Mouse (Mus musculus) kidney, adult 2 months (tissue): ENCODE measurements around the gene Phf14. TPM values are rescaled to one million over a fixed set of nuclear protein-coding genes. Genes with fewer than 3 reads are reported as not detected.

Experiments used
- DNase-seq: peaks from one replicate; pipeline ENCODE4 v3.0.0; 2021
- H3K27ac ChIP-seq: fragments of 200-500 bp; 2 replicates; pipeline ENCODE4 v1.5.1; 2012; ENCODE audit warnings: low read depth, low read length, control low read depth, inconsistent platforms; ENCODE audit not compliant: insufficient read depth
- H3K27me3 ChIP-seq: fragments of 200-500 bp; replicated peaks from 2 replicates; pipeline ENCODE4 v1.6.1; 2012; ENCODE audit warnings: mild to moderate bottlenecking, moderate library complexity, low read length, inconsistent platforms; ENCODE audit not compliant: control insufficient read depth, insufficient read depth
- H3K36me3 ChIP-seq: fragments of 200-500 bp; 2 replicates; pipeline ENCODE4 v1.6.1; 2012; ENCODE audit warnings: mild to moderate bottlenecking, moderate library complexity, low read length, inconsistent platforms; ENCODE audit not compliant: control insufficient read depth, insufficient read depth
- H3K4me1 ChIP-seq: fragments of 200-500 bp; 2 replicates; pipeline ENCODE4 v1.6.1; 2011; ENCODE audit warnings: low read length; ENCODE audit not compliant: control insufficient read depth, insufficient read depth
- H3K4me3 ChIP-seq: fragments of 200-500 bp; 2 replicates; pipeline ENCODE4 v1.5.1; 2011; ENCODE audit warnings: mild to moderate bottlenecking, low read depth, low read length, control low read depth; ENCODE audit not compliant: insufficient read depth
- CTCF ChIP-seq: fragments of 200-500 bp; conservative IDR thresholded peaks from 2 replicates; pipeline ENCODE4 v1.5.1; 2011; ENCODE audit warnings: low read depth, mild to moderate bottlenecking, control low read depth, low read length, moderate library complexity, mixed read lengths; ENCODE audit not compliant: insufficient read depth, insufficient read length
- POLR2A ChIP-seq: fragments of 200-500 bp; IDR thresholded peaks from one replicate; pipeline ENCODE4 v1.6.1; 2011; ENCODE audit warnings: low read depth, low read length, control low read depth
- WGBS: fragments of 180-500 bp; shearing (Covaris S2); methylation state at CpG from one replicate; pipeline ENCODE4 v1.1.7; 2018; 5-methylcytosine and 5-hydroxymethylcytosine counted together
- polyA plus RNA-seq: library from polyadenylated mRNA; depleted of rRNA; stranded (reverse); fragments of >200 nt; gene quantifications from 2 replicates; pipeline ENCODE4 v1.2.3, GENCODE M21; 2012

Phf14 gene
- polyA plus RNA-seq, 1 experiment, result 7.0 TPM

DNA sequence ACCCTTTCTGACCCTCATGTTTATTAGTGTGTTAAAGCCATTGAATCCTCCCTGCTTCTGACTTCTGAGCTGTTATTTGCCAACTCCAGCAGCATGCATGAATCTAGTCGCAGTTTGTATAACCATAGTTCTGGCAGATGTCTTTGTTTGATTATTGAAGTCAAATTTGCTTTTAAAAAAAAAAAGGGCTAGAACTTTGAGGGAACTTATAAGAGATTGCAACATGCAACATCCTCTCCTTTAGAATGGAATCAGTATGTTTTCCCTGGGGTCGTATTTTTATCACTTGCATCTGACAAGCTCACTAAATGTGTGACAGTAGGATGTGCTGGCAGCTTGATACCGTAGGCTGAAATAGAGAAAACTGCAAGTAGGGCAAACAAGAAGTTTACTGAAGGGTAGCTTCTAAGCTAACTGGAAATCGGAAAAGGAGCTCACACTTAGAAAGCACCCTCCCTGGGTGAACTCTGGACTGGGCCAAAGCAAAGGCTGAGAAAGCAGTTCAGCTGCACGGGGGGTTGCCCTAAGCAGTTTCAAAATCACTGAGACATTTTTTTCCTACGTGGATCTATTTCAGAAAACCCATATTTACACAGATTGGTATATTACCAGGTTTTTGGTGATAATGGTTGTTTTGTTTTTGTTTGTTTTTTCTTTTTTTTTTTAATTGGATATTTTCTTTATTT is 175.1 kb downstream of the Phf14 start:
- no peak overlapping the region for H3K4me3 ChIP-seq
- 52% methylated on average over 6 of the region's 6 CpGs for WGBS
- DNase-seq, result peak; percentile 59
- TF ChIP-seq POLR2A, result no peak
- no peaks in the 10 kb centered on the region for H3K27me3 ChIP-seq
- H3K4me1 ChIP-seq, result peaks cover 3% of the 10 kb centered on the region; the same call in 1 of the 2 replicates
- H3K27ac ChIP-seq, result peak overlapping the region; percentile 38; the same call in 1 of the 2 replicates
- no peaks in the 10 kb centered on the region for H3K36me3 ChIP-seq

DNA sequence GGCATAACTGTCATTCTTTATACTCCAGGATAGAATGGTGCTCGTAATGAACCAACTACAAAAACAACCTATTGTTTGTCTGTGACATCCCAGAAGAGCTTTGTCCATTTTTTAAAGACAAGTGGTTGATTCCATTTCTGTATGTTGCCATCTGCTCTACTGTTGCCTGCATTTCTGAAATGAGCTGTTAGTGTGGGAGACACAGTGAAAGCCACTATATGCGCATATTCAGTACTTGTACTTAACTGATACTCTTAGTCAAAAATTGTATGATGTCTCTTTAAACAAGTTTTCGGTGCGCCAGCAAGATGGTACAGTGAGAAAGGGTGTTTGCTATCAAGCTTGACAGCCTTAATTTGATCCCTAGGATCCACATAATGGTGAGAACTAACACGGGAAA is 177.1 kb downstream of the Phf14 start:
- no peak for TF ChIP-seq POLR2A
- no peak for TF ChIP-seq CTCF

DNA sequence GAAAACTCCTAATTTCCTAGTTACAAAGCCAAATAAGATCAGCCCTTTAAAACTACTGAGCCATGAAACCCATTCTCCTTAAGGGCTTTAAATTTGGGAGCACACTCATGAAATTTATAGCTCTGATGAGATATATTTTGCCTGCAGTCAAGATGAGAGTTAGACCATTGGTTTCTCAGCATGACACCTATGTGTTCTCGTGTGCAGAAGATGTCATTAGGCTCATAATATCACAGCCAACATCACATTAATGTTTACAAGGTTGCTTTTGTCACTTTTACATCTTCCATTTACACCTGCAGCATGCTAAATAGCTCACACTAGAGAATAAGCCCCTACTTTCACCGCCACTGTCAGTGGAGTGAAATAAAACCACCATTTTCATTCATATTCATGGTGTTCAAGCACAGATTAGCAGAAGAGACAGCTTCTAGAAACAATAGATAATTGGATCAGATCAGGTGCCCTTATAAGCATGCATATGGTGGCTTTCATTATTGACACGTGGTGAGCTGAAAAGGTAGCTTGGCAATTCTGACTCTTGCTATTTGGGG is 181.9 kb downstream of the Phf14 start:
- Histone ChIP-seq H3K4me3 (no peak overlapping the region), H3K27ac (no peak overlapping the region), H3K36me3 (no peaks in the 10 kb centered on the region), H3K27me3 (no peaks in the 10 kb centered on the region), H3K4me1 (no peaks in the 10 kb centered on the region)
- TF ChIP-seq CTCF, result no peak
- TF ChIP-seq POLR2A, result no peak
- WGBS, result 68% methylated on average over 3 of the region's 3 CpGs
- DNase-seq, result no peak

More for the DNA sequence above, 177.1 kb downstream of the Phf14 start:
- Histone ChIP-seq H3K36me3 (no peaks in the 10 kb centered on the region), H3K4me1 (peaks cover 3% of the 10 kb centered on the region; the same call in 1 of the 2 replicates), H3K27me3 (no peaks in the 10 kb centered on the region), H3K27ac (no peak overlapping the region), H3K4me3 (no peak overlapping the region)
- DNase-seq, result no peak
- WGBS, result 90% methylated on average over 5 of the region's 5 CpGs

DNA sequence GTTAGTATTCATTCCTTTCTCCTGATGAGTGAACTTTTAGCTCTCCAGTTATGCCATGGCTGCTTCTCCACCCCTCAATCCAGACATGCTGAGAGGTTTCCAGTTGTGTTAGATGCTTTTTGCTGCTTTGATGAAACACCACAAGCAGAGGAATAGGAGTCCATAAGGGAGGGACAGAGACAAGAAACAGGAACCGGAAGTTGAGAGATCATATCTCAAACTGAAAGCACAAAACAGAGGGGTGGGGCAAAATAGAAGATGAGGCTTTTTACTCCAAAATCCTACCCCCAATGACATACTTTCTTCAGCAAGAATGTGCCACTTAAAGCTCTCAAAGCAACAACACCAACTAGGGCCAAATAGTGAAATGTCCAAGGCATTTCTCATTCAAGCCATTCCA is 188.1 kb downstream of the Phf14 start:
- TF ChIP-seq CTCF (no peak), POLR2A (no peak)
- WGBS, result 73% methylated on average over 1 of the region's 1 CpGs
- DNase-seq, result no peak

DNA sequence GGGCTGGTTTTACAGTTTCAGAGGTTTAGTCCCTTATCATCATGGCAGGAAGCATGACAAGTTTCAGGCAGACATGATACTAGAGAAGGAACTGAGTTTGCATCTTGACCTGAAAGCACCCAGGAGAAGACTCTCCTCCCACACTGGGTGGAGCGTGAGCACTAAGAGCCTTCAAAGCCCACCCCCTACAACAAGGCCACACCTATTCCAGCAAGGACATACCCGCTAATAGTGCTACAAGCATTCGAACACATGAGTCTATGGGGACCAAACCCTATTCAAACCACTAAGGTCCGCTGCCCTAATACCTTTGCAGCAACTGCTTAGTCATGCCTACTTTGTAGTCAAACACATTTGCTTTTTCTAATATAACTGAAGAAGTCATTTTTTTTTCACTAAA is 189.5 kb downstream of the Phf14 start:
- H3K36me3 ChIP-seq, result no peaks in the 10 kb centered on the region
- no peak overlapping the region for H3K27ac ChIP-seq
- no peaks in the 10 kb centered on the region for H3K4me1 ChIP-seq
- no peaks in the 10 kb centered on the region for H3K27me3 ChIP-seq
- 71% methylated on average over 4 of the region's 4 CpGs for WGBS
- no peak for DNase-seq
- H3K4me3 ChIP-seq, result no peak overlapping the region
- no peak for TF ChIP-seq POLR2A
- no peak for TF ChIP-seq CTCF

More for the DNA sequence above, 188.1 kb downstream of the Phf14 start:
- Histone ChIP-seq H3K27ac (no peak overlapping the region), H3K4me3 (no peak overlapping the region), H3K36me3 (no peaks in the 10 kb centered on the region), H3K4me1 (no peaks in the 10 kb centered on the region), H3K27me3 (no peaks in the 10 kb centered on the region)

DNA sequence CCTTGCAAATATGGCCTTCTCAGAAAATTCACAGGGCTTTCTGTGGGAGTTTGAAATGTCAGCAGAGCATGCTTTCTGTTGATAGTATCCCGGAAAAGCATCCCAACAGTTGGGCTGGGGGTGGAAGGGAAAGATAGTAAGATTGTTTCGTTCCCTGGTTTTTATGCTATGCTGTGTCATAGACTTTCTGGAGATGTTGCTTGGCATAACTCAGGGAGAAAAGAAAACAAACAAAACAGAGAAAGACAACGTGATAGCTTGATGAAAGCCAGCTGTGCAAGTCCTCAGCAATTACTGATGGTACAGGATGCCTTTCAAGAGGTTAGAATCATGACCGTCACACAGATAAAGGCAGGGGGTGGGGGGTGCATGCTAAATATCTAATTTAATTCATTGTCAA is 197.5 kb downstream of the Phf14 start:
- Histone ChIP-seq H3K4me1 (no peaks in the 10 kb centered on the region), H3K36me3 (no peaks in the 10 kb centered on the region), H3K4me3 (no peak overlapping the region), H3K27me3 (no peaks in the 10 kb centered on the region), H3K27ac (no peak overlapping the region)
- WGBS, result 62% methylated on average over 4 of the region's 4 CpGs
- TF ChIP-seq POLR2A, result no peak
- TF ChIP-seq CTCF, result no peak
- no peak for DNase-seq

DNA sequence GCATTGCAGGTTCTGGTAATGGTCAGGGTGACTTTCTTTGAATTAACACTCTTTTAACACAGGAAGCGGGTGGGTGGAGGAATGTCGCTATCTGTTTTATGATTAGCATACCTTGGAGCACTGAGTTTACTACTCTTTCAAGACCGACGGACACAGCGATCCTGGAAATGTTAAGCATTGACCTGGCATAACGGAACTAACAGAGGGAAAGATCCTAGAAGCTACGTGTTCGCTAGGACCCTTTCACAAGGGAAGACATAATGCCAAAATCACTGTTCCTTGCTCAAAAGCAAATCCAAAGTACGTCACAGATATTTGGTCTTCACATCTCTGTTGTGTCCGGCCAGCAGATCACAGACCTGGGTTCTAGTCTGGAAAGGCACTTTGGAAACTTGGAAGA is 199.7 kb downstream of the Phf14 start:
- Histone ChIP-seq H3K4me3 (no peak overlapping the region), H3K27me3 (no peaks in the 10 kb centered on the region), H3K27ac (no peak overlapping the region), H3K4me1 (no peaks in the 10 kb centered on the region), H3K36me3 (no peaks in the 10 kb centered on the region)
- TF ChIP-seq CTCF (no peak), POLR2A (no peak)
- 63% methylated on average over 10 of the region's 10 CpGs for WGBS
- DNase-seq, result no peak
